14 mouse cellular contexts compared by ENCODE assay signal in the genomic region with DNA sequence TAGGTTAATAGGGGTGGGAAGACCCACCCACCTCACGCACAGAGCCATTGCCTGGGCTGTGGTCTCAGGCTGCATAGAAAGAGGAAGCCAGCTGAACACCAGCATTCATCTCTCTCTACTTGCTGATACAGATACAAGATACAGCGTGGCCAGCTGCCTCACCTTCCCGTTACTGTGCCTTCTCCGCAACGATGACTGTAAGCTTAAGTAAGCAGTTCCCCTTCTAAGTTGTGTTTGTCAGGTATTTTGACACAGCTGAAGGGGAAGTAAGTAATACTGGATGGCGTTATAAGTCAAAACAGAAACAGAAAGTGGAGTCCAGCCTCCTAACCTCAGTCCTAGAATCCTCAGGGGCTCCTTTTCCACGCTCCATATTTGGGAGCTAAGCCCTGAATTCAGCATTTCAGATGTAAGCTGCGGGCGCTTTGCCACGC. TPM values are rescaled to one million over a fixed set of nuclear protein-coding genes. Genes with fewer than 3 reads are reported as not detected.
A peak's percentile ranks its signal among the peaks of the same experiment; 100 is the strongest.
DNase-seq lines count a peak whose midpoint lies in the region; ATAC-seq and TF ChIP-seq lines count a peak whose summit lies in the region.
"Had no signal": no experiment of that assay in that cellular context is flagged by ENCODE, and none has a peak within 500 bp of the region (broad histone marks: within the 10 kb centered on the region; RNA-seq: fewer than 3 reads in every experiment).

No protein-coding gene starts in this region.

- no peak for TF ChIP-seq CTCF in layer of hippocampus, adult 2 months (conservative IDR thresholded peaks at IDR 0.05)
- TF ChIP-seq CTCF in bone marrow, adult 2 months (IDR thresholded peaks at IDR 0.05; ENCODE audit: control insufficient read depth, insufficient read depth, low read length) = no peak

- no peak for DNase-seq in layer of hippocampus, adult 2 months (ENCODE audit: low spot score in 2 of 2)
- DNase-seq in layer of hippocampus, postnatal 36 days = no peak
- peak; percentile 42 to 50 for DNase-seq in spleen, adult 18-20 months
- DNase-seq in cerebellum, adult 9-11 months = no peak
- no peak for DNase-seq in urinary bladder, postnatal 14 days (ENCODE audit: low spot score)
- DNase-seq: layer of hippocampus, adult 9-11 months had no signal

- H3K4me3 ChIP-seq in layer of hippocampus, adult 2 months = no peak overlapping the region
- H3K4me3 ChIP-seq in bone marrow, adult 2 months (replicated peaks; ENCODE audit: control insufficient read depth, low read depth, low read length) = peak overlapping the region; percentile 50
- H3K4me3 ChIP-seq in liver, embryonic 15.5 days (replicated peaks) = no peak overlapping the region
- no peak overlapping the region for H3K4me3 ChIP-seq in kidney, embryonic 14.5 days (ENCODE audit: low read length)
- H3K4me3 ChIP-seq: embryonic facial prominence, embryonic 12.5 days; midbrain, embryonic 15.5 days; stomach, embryonic 15.5 days had no signal

- peaks cover 1% of the 10 kb centered on the region for H3K4me1 ChIP-seq in bone marrow, adult 2 months (ENCODE audit: control insufficient read depth, insufficient read depth, low read length)
- no peaks in the 10 kb centered on the region for H3K4me1 ChIP-seq in liver, embryonic 15.5 days (replicated peaks)
- no peaks in the 10 kb centered on the region for H3K4me1 ChIP-seq in kidney, embryonic 14.5 days (ENCODE audit: control insufficient read depth, insufficient read depth, low read length)
- H3K4me1 ChIP-seq: embryonic facial prominence, embryonic 12.5 days; midbrain, embryonic 15.5 days; stomach, embryonic 15.5 days had no signal

- H3K27me3 ChIP-seq in liver, embryonic 15.5 days = no peaks in the 10 kb centered on the region
- no peaks in the 10 kb centered on the region for H3K27me3 ChIP-seq in kidney, embryonic 14.5 days (ENCODE audit: control insufficient read depth, insufficient read depth, low read length)
- H3K27me3 ChIP-seq: embryonic facial prominence, embryonic 12.5 days; midbrain, embryonic 15.5 days; stomach, embryonic 15.5 days had no signal

- peak overlapping the region; percentile 13; the same call in 1 of the 2 replicates for H3K4me2 ChIP-seq in liver, embryonic 15.5 days
- H3K4me2 ChIP-seq in kidney, embryonic 14.5 days (replicated peaks; ENCODE audit: low read depth, low read length) = no peak overlapping the region
- H3K4me2 ChIP-seq: embryonic facial prominence, embryonic 12.5 days; midbrain, embryonic 15.5 days; stomach, embryonic 15.5 days had no signal

- H3K9ac ChIP-seq in liver, embryonic 15.5 days = no peak overlapping the region
- no peak overlapping the region for H3K9ac ChIP-seq in kidney, embryonic 14.5 days (ENCODE audit: low read depth, low read length)
- H3K9ac ChIP-seq: embryonic facial prominence, embryonic 12.5 days; midbrain, embryonic 15.5 days; stomach, embryonic 15.5 days had no signal

- no peak for TF ChIP-seq POLR2A in bone marrow, adult 2 months (IDR thresholded peaks at IDR 0.05; ENCODE audit: borderline replicate concordance, control insufficient read depth, low read depth, low read length)

- no peaks in the 10 kb centered on the region for H3K36me3 ChIP-seq in liver, embryonic 15.5 days (replicated peaks)
- peaks cover 58% of the 10 kb centered on the region for H3K36me3 ChIP-seq in kidney, embryonic 14.5 days (ENCODE audit: control insufficient read depth, insufficient read depth, low read length)
- H3K36me3 ChIP-seq: midbrain, embryonic 15.5 days; stomach, embryonic 15.5 days had no signal

- H3K9me3 ChIP-seq in liver, embryonic 15.5 days (replicated peaks) = no peaks in the 10 kb centered on the region
- no peaks in the 10 kb centered on the region for H3K9me3 ChIP-seq in kidney, embryonic 14.5 days (ENCODE audit: control insufficient read depth, low read length)
- H3K9me3 ChIP-seq: embryonic facial prominence, embryonic 12.5 days; midbrain, embryonic 15.5 days; stomach, embryonic 15.5 days had no signal

- 9% methylated on average over 10 of the region's 10 CpGs for WGBS in bone marrow, adult 2 months
- WGBS in liver, embryonic 15.5 days (ENCODE audit: insufficient replicate concordance) = 18% methylated on average over 10 of the region's 10 CpGs
- 94% methylated on average over 10 of the region's 10 CpGs for WGBS in kidney, embryonic 14.5 days

- 0 out of 2 replicates have a peak, but pooled peaks have one; percentile 7 for ATAC-seq in liver, embryonic 15.5 days (ENCODE audit: insufficient read depth)
- no peak for ATAC-seq in kidney, embryonic 14.5 days (ENCODE audit: low FRiP score, low TSS enrichment)
- ATAC-seq: forebrain, embryonic 16.5 days; hindbrain, postnatal 0 days; midbrain, embryonic 15.5 days had no signal

- 0 out of 2 replicates have a peak overlapping the region, but pooled peaks have one; percentile 14 for H3K27ac ChIP-seq in layer of hippocampus, adult 2 months
- H3K27ac ChIP-seq in bone marrow, adult 2 months (ENCODE audit: control insufficient read depth, insufficient read depth, low read depth, low read length, poor library complexity) = peak overlapping the region; percentile 69; the same call in 1 of the 2 replicates
- H3K27ac ChIP-seq in liver, embryonic 15.5 days (replicated peaks) = no peak overlapping the region
- no peak overlapping the region for H3K27ac ChIP-seq in kidney, embryonic 14.5 days (ENCODE audit: low read depth, low read length)
- H3K27ac ChIP-seq: embryonic facial prominence, embryonic 12.5 days; hindbrain, postnatal 0 days; midbrain, embryonic 15.5 days; stomach, embryonic 15.5 days had no signal

RNA-seq across cellular contexts. Expression of a gene that starts 54.6 kb away (rescaled TPM):
- total RNA-seq in layer of hippocampus, adult 2 months (2021) = 10 to 100 TPM; 14.1 to 16.8 TPM
- total RNA-seq in layer of hippocampus, postnatal 36 days (2021) = 10 to 100 TPM; 14.9 to 15.4 TPM
- 2.6 and 6.7 TPM in 2 replicates for polyA plus RNA-seq in bone marrow, adult 2 months (2011; ENCODE audit: insufficient read depth, insufficient read length, low replicate concordance, missing spikeins)
- 3.2 and 3.4 TPM in 2 replicates for polyA plus RNA-seq in liver, embryonic 15.5 days (2015; fragmentation: Nextera tagmentation; extraction: Ambion mirVana)
- 7.5 and 18.4 TPM in 2 replicates for polyA plus RNA-seq in kidney, embryonic 14.5 days (2014; fragmentation: Nextera tagmentation; extraction: Ambion mirVana)

Comparison
In these comparisons a context has a peak if more than half of its experiments do, and no peak if none do; other contexts are left out.
1. DNase-seq: peak in spleen, adult 18-20 months (2 of 2); none in layer of hippocampus, adult 2 months (0 of 2), layer of hippocampus, postnatal 36 days (0 of 2), cerebellum, adult 9-11 months (single experiment) and urinary bladder, postnatal 14 days (single experiment).
2. H3K27ac ChIP-seq: peak in layer of hippocampus, adult 2 months (single experiment) and bone marrow, adult 2 months (single experiment); none in liver, embryonic 15.5 days (single experiment) and kidney, embryonic 14.5 days (single experiment).